Mouse (Mus musculus) olfactory bulb, adult 2 months (tissue): ENCODE measurements around the gene Lamtor5.

Experiments used
- CTCF ChIP-seq: fragments of 200-500 bp; IDR thresholded peaks from 2 replicates; pipeline ENCODE4 v1.5.1; 2012; ENCODE audit warnings: low read depth, mild to moderate bottlenecking, low read length, moderate library complexity; ENCODE audit not compliant: insufficient read depth
- POLR2A ChIP-seq: fragments of 200-500 bp; IDR thresholded peaks from 2 replicates; pipeline ENCODE4 v1.6.1; 2012; ENCODE audit warnings: mild to moderate bottlenecking, low read depth, low read length, moderate library complexity; ENCODE audit not compliant: insufficient read depth

GRCm38 (mm10) chr3:107229822-107230221, 48.8 kb upstream of the Lamtor5 start:
- TF ChIP-seq CTCF: no peak
- no peak for TF ChIP-seq POLR2A
